Mouse (Mus musculus): ENCODE measurements around the gene Insr. TPM values are rescaled to one million over a fixed set of nuclear protein-coding genes. Genes with fewer than 3 reads are reported as not detected.
A peak's percentile ranks its signal among the peaks of the same experiment; 100 is the strongest.
"Not testable (repeated sequence)": the region's sequence is repeated elsewhere in the genome, so short reads cannot be mapped to it uniquely, and the experiment has no call there.

The Insr gene
- total RNA-seq (2017): 11.4 and 14.8 TPM in 2 replicates

DNA sequence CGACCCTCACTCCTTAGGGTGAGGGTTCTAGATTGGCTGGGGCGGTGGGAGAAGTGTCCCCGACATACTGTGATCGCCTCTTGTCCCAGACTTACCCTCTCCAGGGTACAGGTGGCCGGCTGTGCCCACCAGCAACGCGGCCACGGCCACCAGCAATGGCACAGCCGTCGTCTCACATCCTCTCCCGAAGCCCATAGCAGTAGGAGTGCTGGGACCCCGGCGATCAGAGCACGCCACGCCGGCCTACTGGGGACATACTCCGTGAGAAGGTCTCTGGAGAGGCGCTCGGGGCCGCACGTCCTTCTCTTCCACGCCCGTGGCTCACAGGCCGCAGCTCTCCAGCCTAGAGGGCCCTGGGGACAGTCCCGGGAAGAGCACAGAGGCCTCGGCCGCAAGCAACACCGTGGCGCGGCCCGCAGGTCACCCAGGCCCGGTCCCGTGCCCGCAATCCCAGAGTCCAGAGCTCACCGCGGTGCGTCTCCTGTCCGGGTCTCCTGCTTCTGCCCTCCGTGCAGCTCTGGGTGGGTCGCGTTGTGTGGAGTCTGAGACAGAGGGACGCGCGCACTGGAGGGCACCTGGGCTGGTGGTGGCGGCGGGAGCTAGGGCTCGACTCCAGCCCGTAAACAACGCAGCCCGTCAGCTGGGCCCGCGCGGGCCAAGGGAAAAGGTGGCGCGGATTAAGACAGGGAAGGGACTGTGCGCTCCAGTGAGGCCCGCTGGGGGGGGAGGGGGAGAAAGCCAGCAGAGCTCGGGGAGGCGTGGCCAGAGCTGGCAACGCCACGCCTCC, at the start of gene Insr:
Gene Insr, minus strand, starts transcription at position 684 of the 787 bp plus-strand sequence.
- ATAC-seq (replicated peaks; ENCODE audit: low read depth, poor library complexity, severe bottlenecking): peak; percentile 90

DNA sequence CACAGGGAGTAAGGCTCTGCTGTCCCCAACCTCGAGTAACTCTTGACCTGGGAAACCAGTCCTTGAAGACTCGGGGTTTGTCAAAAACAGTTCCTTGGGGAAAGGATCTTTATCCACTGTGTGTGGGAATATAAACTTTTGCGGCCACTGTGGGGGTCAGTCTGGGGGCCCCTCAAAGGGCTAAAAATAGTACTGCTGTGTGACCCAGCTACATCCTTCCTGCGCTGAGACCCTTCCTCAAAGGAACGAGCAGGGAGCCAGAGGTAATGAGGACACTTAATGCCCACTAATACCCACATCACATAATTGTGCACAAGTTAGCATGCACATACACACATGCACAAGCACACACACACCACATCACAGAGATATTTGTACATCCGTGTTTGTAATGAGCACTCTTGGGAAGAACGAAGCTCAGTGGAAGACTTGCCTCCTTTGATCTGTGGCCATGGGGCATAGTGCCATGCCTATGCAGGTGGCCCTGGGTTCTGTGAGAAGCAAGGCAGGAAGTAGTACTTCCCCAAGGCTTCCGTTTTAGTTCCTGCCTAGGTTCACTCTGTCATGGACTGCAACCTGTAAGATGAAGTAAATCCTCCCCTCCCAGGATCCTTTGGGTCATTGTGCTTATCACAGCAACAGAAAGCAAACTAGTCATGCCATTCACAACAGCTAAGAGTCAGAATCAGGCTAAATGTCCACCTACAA, 48.3 kb upstream of the Insr start:
- ATAC-seq (replicated peaks; ENCODE audit: low read depth, poor library complexity, severe bottlenecking): peak; percentile 60

- ATAC-seq (replicated peaks; ENCODE audit: low read depth, poor library complexity, severe bottlenecking): peak; percentile 57
Measured at GRCm38 (mm10) chr8:3327056-3327455, 47.6 kb upstream of the Insr start.

- no peak for ATAC-seq (replicated peaks; ENCODE audit: low read depth, poor library complexity, severe bottlenecking)
Measured at GRCm38 (mm10) chr8:3324253-3324652, 44.8 kb upstream of the Insr start.

DNA sequence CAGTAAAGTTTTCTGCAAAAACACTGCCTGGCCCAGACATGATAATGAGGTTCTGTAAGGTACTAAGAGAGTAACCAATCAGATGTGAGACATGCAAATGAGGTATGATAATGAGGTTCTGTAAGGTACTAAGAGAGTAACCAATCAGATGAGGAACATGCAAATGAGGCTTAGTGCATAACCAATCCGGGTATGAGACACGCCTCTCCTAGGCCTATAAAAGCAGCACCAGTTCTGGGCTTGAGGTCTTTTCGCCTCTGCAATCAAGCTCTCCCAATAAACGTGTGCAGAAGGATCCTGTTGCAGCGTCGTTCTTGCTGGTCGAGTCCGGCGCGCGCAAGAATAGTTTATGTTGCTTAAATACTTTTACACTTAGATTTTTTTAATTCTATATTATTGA, 39.9 kb upstream of the Insr start:
- not testable (repeated sequence) for ATAC-seq (replicated peaks; ENCODE audit: low read depth, poor library complexity, severe bottlenecking)

- ATAC-seq (replicated peaks; ENCODE audit: low read depth, poor library complexity, severe bottlenecking): no peak
Measured at GRCm38 (mm10) chr8:3316585-3316984, 37.2 kb upstream of the Insr start.

DNA sequence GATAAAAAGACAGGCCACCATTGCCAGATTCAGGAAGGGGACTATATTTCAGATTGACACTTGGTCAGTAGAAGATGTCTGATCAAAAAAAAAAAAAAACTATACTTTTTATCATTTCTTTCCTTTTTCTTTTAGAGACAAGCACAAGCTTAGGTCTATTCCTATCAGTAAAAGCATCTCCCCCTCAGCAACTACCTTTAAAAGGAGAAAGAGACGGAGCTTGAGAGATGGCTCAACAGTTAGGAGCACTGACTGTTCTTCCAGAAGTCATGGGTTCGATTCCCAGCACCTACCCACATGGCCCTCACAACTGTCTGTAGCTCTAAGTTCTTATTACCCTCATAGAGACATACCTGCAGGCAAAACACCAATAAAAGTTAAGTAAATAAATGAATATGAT, 34.9 kb upstream of the Insr start:
- no peak for ATAC-seq (replicated peaks; ENCODE audit: low read depth, poor library complexity, severe bottlenecking)

- peak; percentile 78 for ATAC-seq (replicated peaks; ENCODE audit: low read depth, poor library complexity, severe bottlenecking)
Measured at GRCm38 (mm10) chr8:3313843-3314242, 34.4 kb upstream of the Insr start.

- not testable (repeated sequence) for ATAC-seq (replicated peaks; ENCODE audit: low read depth, poor library complexity, severe bottlenecking)
Measured at GRCm38 (mm10) chr8:3313417-3313816, 34.0 kb upstream of the Insr start.

DNA sequence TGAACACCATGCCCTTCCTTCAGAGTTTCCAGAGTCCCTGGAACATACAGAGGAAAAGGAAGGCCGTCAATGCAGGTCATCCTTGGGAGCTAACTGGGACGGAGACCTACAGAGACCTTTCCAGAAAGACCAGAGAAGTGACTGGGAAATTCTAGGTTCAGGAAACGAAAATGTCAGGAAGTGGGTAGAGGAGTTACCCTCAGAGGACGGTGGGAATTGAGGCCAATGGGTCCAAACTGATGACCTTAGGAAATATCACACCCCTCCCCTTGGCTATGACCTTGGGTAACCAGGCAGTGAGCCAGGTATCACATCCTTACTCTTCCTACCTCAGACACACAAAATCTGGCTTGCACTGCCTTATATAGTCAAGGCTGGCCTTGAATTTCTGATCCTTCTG, 32.1 kb upstream of the Insr start:
- no peak for ATAC-seq (replicated peaks; ENCODE audit: low read depth, poor library complexity, severe bottlenecking)

GRCm38 (mm10) chr8:3309636-3310035, 30.2 kb upstream of the Insr start:
- no peak for ATAC-seq (replicated peaks; ENCODE audit: low read depth, poor library complexity, severe bottlenecking)

- peak; percentile 56; the same call in 1 of the 2 replicates for ATAC-seq (replicated peaks; ENCODE audit: low read depth, poor library complexity, severe bottlenecking)
Measured at GRCm38 (mm10) chr8:3308205-3308800, 28.9 kb upstream of the Insr start.

DNA sequence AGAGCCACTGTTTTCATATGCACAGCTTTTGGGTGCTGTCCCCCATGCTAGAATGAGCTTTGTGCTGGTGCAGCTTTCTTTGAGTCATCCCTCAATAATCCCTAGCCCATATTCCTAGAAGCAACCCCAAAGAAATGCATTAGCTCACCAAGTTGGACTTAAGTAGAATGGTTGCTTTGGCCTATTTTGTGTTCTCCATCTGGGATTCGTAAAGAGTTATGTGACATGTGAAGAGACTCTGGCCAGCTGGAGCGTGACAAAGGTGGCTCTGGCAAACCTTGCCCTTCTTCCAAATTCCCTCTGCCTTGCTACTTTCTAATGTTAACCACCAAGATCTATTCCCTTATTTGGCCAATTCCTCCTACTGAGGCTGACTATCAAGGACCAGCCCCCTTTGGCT, 22.7 kb upstream of the Insr start:
- no peak for ATAC-seq (replicated peaks; ENCODE audit: low read depth, poor library complexity, severe bottlenecking)

DNA sequence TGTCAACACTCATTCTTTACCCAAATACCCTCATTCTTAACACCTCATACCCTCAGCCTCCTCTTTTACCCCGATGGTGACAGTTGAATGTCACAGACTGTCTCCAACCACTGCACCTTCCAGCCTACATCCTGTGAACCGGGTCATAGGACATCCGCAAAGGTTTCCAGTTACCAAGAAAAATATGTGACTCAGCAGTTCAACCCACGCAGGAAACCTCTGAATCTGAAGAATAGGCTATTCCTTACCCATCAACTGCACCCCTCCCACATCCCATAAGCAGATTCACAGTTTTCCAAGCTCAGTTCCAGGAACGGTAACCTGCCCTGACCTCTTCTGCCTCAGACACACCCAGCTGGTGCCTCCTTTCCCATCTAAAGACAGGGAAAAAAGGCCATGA, 19.9 kb upstream of the Insr start:
- no peak for ATAC-seq (replicated peaks; ENCODE audit: low read depth, poor library complexity, severe bottlenecking)

DNA sequence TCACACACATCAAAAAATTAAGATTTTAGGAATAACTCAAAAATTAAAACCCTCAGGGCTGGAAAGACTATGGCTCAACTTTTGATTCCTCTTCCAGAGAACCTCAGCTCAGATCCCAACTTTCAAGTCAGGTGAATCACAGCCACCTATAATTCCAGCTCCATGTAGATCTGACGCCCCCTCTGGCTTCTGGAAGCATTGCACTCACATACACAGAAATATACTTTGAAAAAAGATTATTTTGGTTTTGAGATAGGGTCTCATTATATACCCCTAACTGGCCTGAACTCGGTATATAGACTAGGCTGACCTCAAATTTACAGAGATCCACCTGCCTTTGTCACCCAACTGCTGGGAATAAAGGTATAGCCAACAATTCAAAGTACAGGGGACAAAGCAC, 6.4 kb upstream of the Insr start:
- no peak for ATAC-seq (replicated peaks; ENCODE audit: low read depth, poor library complexity, severe bottlenecking)

GRCm38 (mm10) chr8:3284656-3285055, 5.2 kb upstream of the Insr start:
- ATAC-seq (replicated peaks; ENCODE audit: low read depth, poor library complexity, severe bottlenecking): no peak

DNA sequence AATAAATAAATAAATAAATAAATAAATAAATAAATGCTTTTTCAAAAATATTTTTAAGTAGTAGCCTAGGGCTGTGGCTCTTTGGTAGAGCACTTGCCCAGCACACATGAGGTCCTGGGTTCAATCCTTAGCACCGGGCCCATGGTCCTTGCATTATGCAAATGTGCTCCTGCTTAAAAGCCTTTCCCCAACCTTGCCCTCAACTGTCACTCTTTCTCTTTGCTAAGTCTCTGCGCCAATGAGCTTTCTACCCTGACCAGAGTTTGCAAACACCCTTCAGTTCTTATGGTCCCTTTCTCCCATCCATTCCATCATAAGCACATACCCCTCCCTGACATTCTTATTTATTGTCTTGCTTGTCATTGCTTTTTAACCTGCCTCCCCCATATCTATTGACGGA, 1.9 kb upstream of the Insr start:
- no peak for ATAC-seq (replicated peaks; ENCODE audit: low read depth, poor library complexity, severe bottlenecking)

DNA sequence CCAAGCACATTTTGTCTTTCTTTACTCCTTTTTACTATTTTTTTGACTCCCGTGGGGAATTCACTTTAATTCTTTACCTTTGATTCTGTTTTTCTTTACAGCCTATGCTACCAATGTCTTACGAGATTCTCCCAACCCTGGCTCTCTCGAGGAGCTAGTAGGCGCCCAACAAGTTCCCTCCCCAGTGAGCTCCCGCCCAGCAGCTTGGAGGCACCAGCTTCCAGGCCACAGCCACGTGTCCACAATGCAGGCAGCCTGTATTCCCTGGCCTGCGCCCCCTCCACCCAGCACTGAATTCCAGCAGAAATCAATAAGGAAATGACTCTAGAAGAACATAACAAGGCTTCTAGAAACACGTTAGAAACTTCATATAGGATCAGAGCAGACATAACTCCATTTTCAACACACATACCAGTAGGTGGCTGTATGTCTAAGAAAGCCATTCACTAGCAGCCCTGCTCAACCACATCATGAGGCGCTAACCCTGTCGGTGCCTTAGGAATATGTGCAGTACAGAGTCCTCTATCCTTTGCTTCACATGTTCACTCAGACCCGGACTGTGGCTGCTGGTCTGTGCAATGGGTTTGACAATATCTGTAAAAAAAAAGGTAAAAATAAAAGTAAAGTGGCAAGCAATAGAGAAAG, 971 bp upstream of the Insr start:
- peak; percentile 33; the same call in 1 of the 2 replicates for ATAC-seq (replicated peaks; ENCODE audit: low read depth, poor library complexity, severe bottlenecking)

DNA sequence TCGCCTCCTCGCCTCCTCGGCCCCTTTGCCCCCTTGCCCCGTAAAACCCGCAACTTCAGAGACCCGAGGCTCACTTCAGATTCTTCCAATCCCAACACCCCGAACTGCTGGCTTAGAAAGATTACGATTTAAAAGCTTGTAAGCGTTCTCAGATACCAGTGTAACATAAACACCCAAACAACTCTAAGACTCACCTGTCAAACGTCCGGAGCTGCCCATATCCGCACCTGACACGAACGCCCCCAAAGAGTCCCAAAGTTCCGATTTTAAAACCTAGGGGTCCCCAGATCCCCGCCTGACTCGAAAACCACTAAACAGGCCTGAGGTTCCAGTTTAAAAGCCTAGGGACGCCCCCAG, 282 bp upstream of the Insr start:
- ATAC-seq (replicated peaks; ENCODE audit: low read depth, poor library complexity, severe bottlenecking): no peak

GRCm38 (mm10) chr8:3278181-3278820, 1.1 kb downstream of the Insr start:
- 0 out of 2 replicates have a peak, but pooled peaks have one; percentile 10 for ATAC-seq (replicated peaks; ENCODE audit: low read depth, poor library complexity, severe bottlenecking)
